Mouse (Mus musculus): ENCODE measurements around the gene Rims3. TPM values are rescaled to one million over a fixed set of nuclear protein-coding genes. Genes with fewer than 3 reads are reported as not detected.
A peak's percentile ranks its signal among the peaks of the same experiment; 100 is the strongest.

The Rims3 gene
- under 1 TPM in 1 of 2 experiments, not detected in 1; 0.06 TPM for total RNA-seq (2021)
- long read RNA-seq, experiment 1 = 0 reads
- long read RNA-seq, experiment 2 = 0 reads

GRCm38 (mm10) chr4:120854588-120855319, at the start of gene Rims3:
Gene Rims3 (plus strand): TSS chr4:120854816.
- DNase-seq = peak; percentile 38

GRCm38 (mm10) chr4:120805816-120806215, 48.8 kb upstream of the Rims3 start:
- intact Hi-C loops (cut with DNase I; ENCODE audit: low total_unique reads) = no loop called here
- no peak for DNase-seq

More at GRCm38 (mm10) chr4:120854588-120855319, at the start of gene Rims3:
- intact Hi-C loops (cut with DNase I; ENCODE audit: low total_unique reads) = loop anchor here (5.0 kb wide), 1 partner anchor 33 kb away; no protein-coding TSS in a partner anchor

- DNase-seq = no peak
- intact Hi-C loops (cut with DNase I; ENCODE audit: low total_unique reads) = no loop called here
Measured at GRCm38 (mm10) chr4:120813762-120814161, 40.9 kb upstream of the Rims3 start.

GRCm38 (mm10) chr4:120814171-120814570, 40.4 kb upstream of the Rims3 start:
- DNase-seq = no peak
- intact Hi-C loops (cut with DNase I; ENCODE audit: low total_unique reads) = no loop called here

GRCm38 (mm10) chr4:120815163-120815562, 39.5 kb upstream of the Rims3 start:
- DNase-seq = no peak
- intact Hi-C loops (cut with DNase I; ENCODE audit: low total_unique reads) = no loop called here

GRCm38 (mm10) chr4:120815622-120816334, 38.8 kb upstream of the Rims3 start:
- intact Hi-C loops (cut with DNase I; ENCODE audit: low total_unique reads) = no loop called here
- peak; percentile 65 for DNase-seq

GRCm38 (mm10) chr4:120817002-120817774, 37.4 kb upstream of the Rims3 start:
- intact Hi-C loops (cut with DNase I; ENCODE audit: low total_unique reads) = no loop called here
- no peak for DNase-seq

- intact Hi-C loops (cut with DNase I; ENCODE audit: low total_unique reads) = no loop called here
- no peak for DNase-seq
Measured at GRCm38 (mm10) chr4:120817951-120818350, 36.7 kb upstream of the Rims3 start.

GRCm38 (mm10) chr4:120819296-120819695, 35.3 kb upstream of the Rims3 start:
- no peak for DNase-seq
- intact Hi-C loops (cut with DNase I; ENCODE audit: low total_unique reads) = no loop called here

- intact Hi-C loops (cut with DNase I; ENCODE audit: low total_unique reads) = no loop called here
- no peak for DNase-seq
Measured at GRCm38 (mm10) chr4:120819871-120820270, 34.7 kb upstream of the Rims3 start.

- intact Hi-C loops (cut with DNase I; ENCODE audit: low total_unique reads) = no loop called here
- DNase-seq = no peak
Measured at GRCm38 (mm10) chr4:120822191-120822911, 32.3 kb upstream of the Rims3 start.

GRCm38 (mm10) chr4:120825100-120825553, 29.5 kb upstream of the Rims3 start:
- intact Hi-C loops (cut with DNase I; ENCODE audit: low total_unique reads) = no loop called here
- peak; percentile 98 for DNase-seq

GRCm38 (mm10) chr4:120825577-120826326, 28.9 kb upstream of the Rims3 start:
- peak; percentile 99 for DNase-seq
- intact Hi-C loops (cut with DNase I; ENCODE audit: low total_unique reads) = no loop called here

GRCm38 (mm10) chr4:120826418-120826817, 28.2 kb upstream of the Rims3 start:
- DNase-seq = no peak
- intact Hi-C loops (cut with DNase I; ENCODE audit: low total_unique reads) = no loop called here

GRCm38 (mm10) chr4:120830767-120831166, 23.8 kb upstream of the Rims3 start:
- no peak for DNase-seq
- intact Hi-C loops (cut with DNase I; ENCODE audit: low total_unique reads) = no loop called here

GRCm38 (mm10) chr4:120831472-120831871, 23.1 kb upstream of the Rims3 start, which contains the start of gene Nfyc:
Gene Nfyc (minus strand): TSS chr4:120831572.
- intact Hi-C loops (cut with DNase I; ENCODE audit: low total_unique reads) = no loop called here

GRCm38 (mm10) chr4:120841342-120841741, 13.3 kb upstream of the Rims3 start:
- intact Hi-C loops (cut with DNase I; ENCODE audit: low total_unique reads) = no loop called here

More at GRCm38 (mm10) chr4:120831472-120831871, 23.1 kb upstream of the Rims3 start, which contains the start of gene Nfyc:
- DNase-seq = no peak

GRCm38 (mm10) chr4:120844423-120845082, 10.1 kb upstream of the Rims3 start:
- DNase-seq = no peak
- intact Hi-C loops (cut with DNase I; ENCODE audit: low total_unique reads) = loop anchor here (5.0 kb wide), 1 partner anchor 68 kb away; no protein-coding TSS in a partner anchor

More at GRCm38 (mm10) chr4:120841342-120841741, 13.3 kb upstream of the Rims3 start:
- no peak for DNase-seq

All from gastrocnemius, postnatal 14 days (tissue).